16 mouse cellular contexts compared by ENCODE assay signal in genomic region chr9:57297938-57298337, GRCm38 (mm10).
"Had no signal": no experiment of that assay in that cellular context is flagged by ENCODE, and none has a peak within 500 bp of the region (broad histone marks: within the 10 kb centered on the region; RNA-seq: fewer than 3 reads in every experiment).

No protein-coding gene starts in this region.

- H3K9ac ChIP-seq: neural tube, embryonic 13.5 days had no signal

- H3K4me2 ChIP-seq: neural tube, embryonic 13.5 days had no signal

- H3K27me3 ChIP-seq: neural tube, embryonic 13.5 days had no signal

- H3K36me3 ChIP-seq: limb, embryonic 10.5 days; midbrain, embryonic 10.5 days; neural tube, embryonic 13.5 days had no signal

- H3K9me3 ChIP-seq: limb, embryonic 10.5 days; midbrain, embryonic 10.5 days; neural tube, embryonic 13.5 days had no signal

- H3K4me3 ChIP-seq: layer of hippocampus, adult 2 months; limb, embryonic 10.5 days; midbrain, embryonic 10.5 days; neural tube, embryonic 13.5 days had no signal

- H3K4me1 ChIP-seq: neural tube, embryonic 13.5 days had no signal

- H3K27ac ChIP-seq: layer of hippocampus, adult 2 months; limb, embryonic 10.5 days; midbrain, embryonic 10.5 days; neural tube, embryonic 13.5 days had no signal

- ATAC-seq: lung, postnatal 0 days had no signal

- DNase-seq: kidney, adult 18-20 months; kidney, postnatal 10 days; kidney, postnatal 4 days; lung, adult 2 months; lung, postnatal 4 days; midbrain, embryonic 14.5 days; retina, postnatal 1 day; right cerebral cortex, postnatal 4 days; spleen, adult 18-20 months; thymus, adult 18-20 months; thymus, postnatal 14 days had no signal
